Mouse (Mus musculus) midbrain, embryonic 14.5 days (tissue): ENCODE results near the gene Ercc2. TPM values are rescaled to one million over a fixed set of nuclear protein-coding genes. Genes with fewer than 3 reads are reported as not detected.
A peak's percentile ranks its signal among the peaks of the same experiment; 100 is the strongest.

Experiments
- ATAC-seq: fragments of 200-750 bp; cut with Nextera tagmentation; 2 replicates; pipeline ENCODE4 v1.8.0; 2017; ENCODE audit warnings: moderate number of reproducible peaks, moderate library complexity; ENCODE audit not compliant: low FRiP score, low TSS enrichment
- DNase-seq: peaks from one replicate; pipeline ENCODE4 v3.0.0-alpha.2; 2015
- H3K27ac ChIP-seq: fragments of 300-500 bp; sonication (generic); replicated peaks from 2 replicates; pipeline ENCODE4 v1.5.1; 2014; ENCODE audit warnings: mild to moderate bottlenecking, low read depth, low read length, moderate library complexity
- H3K27me3 ChIP-seq: fragments of 300-500 bp; sonication (generic); 2 replicates; pipeline ENCODE4 v1.6.1; 2014; ENCODE audit warnings: low read length, control low read depth, mixed read lengths; ENCODE audit not compliant: control insufficient read depth, insufficient read depth
- H3K36me3 ChIP-seq: fragments of 300-500 bp; sonication (generic); 2 replicates; pipeline ENCODE4 v1.6.1; 2014; ENCODE audit warnings: low read length, control low read depth; ENCODE audit not compliant: control insufficient read depth, insufficient read depth
- H3K4me1 ChIP-seq: fragments of 300-500 bp; sonication (generic); 2 replicates; pipeline ENCODE4 v1.6.1; 2014; ENCODE audit warnings: mild to moderate bottlenecking, antibody characterized with exemption, low read length, control low read depth; ENCODE audit not compliant: control insufficient read depth, insufficient read depth
- H3K4me2 ChIP-seq: fragments of 300-500 bp; sonication (generic); 2 replicates; pipeline ENCODE4 v1.6.1; 2014; ENCODE audit warnings: mild to moderate bottlenecking, low read length, moderate library complexity
- H3K4me3 ChIP-seq: fragments of 300-500 bp; sonication (generic); replicated peaks from 2 replicates; pipeline ENCODE4 v1.5.1; 2014; ENCODE audit warnings: low read depth, low read length
- H3K9ac ChIP-seq: fragments of 300-500 bp; sonication (generic); replicated peaks from 2 replicates; pipeline ENCODE4 v1.6.1; 2014; ENCODE audit warnings: mild to moderate bottlenecking, low read length, moderate library complexity
- H3K9me3 ChIP-seq: fragments of 300-500 bp; sonication (generic); 2 replicates; pipeline ENCODE4 v1.6.1; 2016; ENCODE audit warnings: low read length, control low read depth, mixed read lengths; ENCODE audit not compliant: control insufficient read depth
- WGBS: fragments of 180-500 bp; shearing (Covaris S2); extraction: QIAGEN DNeasy Blood & Tissue Kit; methylation state at CpG from one replicate; pipeline ENCODE4 v1.1.7; 2014; 5-methylcytosine and 5-hydroxymethylcytosine counted together
- polyA plus RNA-seq: library from polyadenylated mRNA; unstranded; fragments of >200 nt; fragmentation: Nextera tagmentation; extraction: Ambion mirVana; gene quantifications from 2 replicates; pipeline ENCODE4 v1.2.1, GENCODE M21; 2014

The Ercc2 gene
- polyA plus RNA-seq, 1 experiment from 2014 or later = 21.6 TPM

DNA sequence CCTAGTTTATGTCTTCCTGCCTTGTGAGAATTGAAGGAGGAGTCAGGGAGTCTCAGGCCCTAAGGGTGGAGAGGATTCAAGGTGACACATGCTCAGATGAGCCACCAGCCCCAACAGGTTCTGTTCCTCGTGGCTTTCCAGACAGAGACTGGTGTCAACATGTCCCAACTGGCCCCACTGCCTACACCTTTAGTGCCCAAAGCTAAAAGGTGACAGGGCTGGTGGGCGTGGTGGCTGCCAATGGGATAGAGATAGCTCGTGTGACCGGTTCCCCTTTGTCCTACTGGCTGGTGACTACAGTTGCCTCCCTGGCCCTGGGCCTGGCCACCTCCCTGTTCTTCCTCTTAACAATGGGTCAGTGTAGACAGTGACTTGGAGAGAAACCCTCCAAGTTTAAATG is 16.4 kb upstream of the Ercc2 start:
- Histone ChIP-seq H3K27me3 (0 out of 2 replicates have a peak, but pooled peaks cover 6% of the 10 kb centered on the region), H3K36me3 (no peaks in the 10 kb centered on the region), H3K27ac (no peak overlapping the region), H3K9me3 (no peaks in the 10 kb centered on the region), H3K4me2 (no peak overlapping the region), H3K4me3 (no peak overlapping the region), H3K9ac (no peak overlapping the region), H3K4me1 (peaks cover 17% of the 10 kb centered on the region)
- WGBS = 82% methylated on average over 4 of the region's 4 CpGs
- DNase-seq (no peak), ATAC-seq (no peak)

- 29% methylated on average over 16 of the region's 16 CpGs for WGBS
- H3K27ac ChIP-seq = no peak overlapping the region
- peaks cover 3% of the 10 kb centered on the region; the same call in 1 of the 2 replicates for H3K4me1 ChIP-seq
- no peaks in the 10 kb centered on the region for H3K9me3 ChIP-seq
- DNase-seq (no peak), ATAC-seq (no peak)
- H3K27me3 ChIP-seq = no peaks in the 10 kb centered on the region
- no peak overlapping the region for H3K4me3 ChIP-seq
- H3K9ac ChIP-seq = no peak overlapping the region
- H3K4me2 ChIP-seq = no peak overlapping the region
- no peaks in the 10 kb centered on the region for H3K36me3 ChIP-seq
These were observed 13.4 kb upstream of the Ercc2 start for GRCm38 (mm10) chr7:19368380-19368779.

DNA sequence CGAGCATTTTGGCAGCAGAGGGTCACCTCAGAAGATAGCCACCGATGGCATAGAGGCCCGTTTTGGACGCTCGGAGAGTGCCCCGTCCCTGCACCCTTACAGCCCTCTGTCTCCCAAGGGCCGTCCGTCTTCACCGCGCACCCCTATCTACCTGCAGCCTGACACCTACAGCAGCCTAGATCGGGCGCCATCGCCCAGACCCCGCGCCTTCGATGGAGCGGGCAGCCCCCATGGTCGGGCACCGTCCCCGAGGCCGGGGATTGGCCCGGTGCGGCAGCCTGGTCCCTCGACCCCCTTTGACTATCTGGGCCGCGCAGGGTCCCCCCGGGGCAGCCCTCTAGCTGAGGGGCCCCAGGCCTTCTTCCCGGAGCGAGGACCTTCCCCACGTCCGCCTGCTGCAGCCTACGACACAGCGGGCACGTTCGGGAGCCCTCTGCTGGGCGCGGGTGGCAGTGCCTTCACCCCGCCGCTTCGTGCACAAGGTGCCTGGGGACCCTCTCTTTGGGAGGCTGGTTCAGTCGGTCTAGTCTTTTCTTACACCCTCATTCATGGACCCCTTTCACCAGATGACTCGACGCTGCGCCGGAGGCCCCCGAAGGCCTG is 11.9 kb upstream of the Ercc2 start:
- no peaks in the 10 kb centered on the region for H3K36me3 ChIP-seq
- no peaks in the 10 kb centered on the region for H3K9me3 ChIP-seq
- DNase-seq = peak; percentile 88
- 10% methylated on average over 46 of the region's 46 CpGs for WGBS
- peak overlapping the region; percentile 69 for H3K4me2 ChIP-seq
- peak; percentile 84 for ATAC-seq
- H3K4me1 ChIP-seq = peaks cover 3% of the 10 kb centered on the region; the same call in 1 of the 2 replicates
- no peak overlapping the region for H3K27ac ChIP-seq
- H3K4me3 ChIP-seq = peak overlapping the region; percentile 41
- peak overlapping the region; percentile 57 for H3K9ac ChIP-seq
- H3K27me3 ChIP-seq = no peaks in the 10 kb centered on the region

DNA sequence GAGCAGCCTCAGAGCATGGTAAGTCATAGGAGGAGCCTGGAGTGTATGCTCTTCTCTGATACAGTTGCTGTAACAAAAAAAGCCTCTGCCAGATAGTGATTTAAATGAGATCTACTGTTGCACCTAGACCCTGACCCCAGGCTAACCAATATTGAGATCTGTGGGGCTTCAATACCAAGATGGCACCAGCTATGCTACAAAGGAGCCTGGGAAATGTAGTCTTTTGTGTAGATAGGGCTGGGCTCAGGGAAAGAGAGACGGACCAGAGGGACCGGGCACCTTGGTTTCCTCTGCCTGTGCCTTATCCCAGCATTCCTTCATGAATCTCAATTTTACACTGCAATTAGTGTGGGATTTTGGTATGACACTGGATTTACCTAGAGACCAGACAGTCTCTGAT is 8.4 kb upstream of the Ercc2 start:
- Histone ChIP-seq H3K4me1 (peaks cover 3% of the 10 kb centered on the region; the same call in 1 of the 2 replicates), H3K27ac (no peak overlapping the region), H3K4me3 (no peak overlapping the region), H3K9me3 (no peaks in the 10 kb centered on the region), H3K36me3 (no peaks in the 10 kb centered on the region), H3K27me3 (no peaks in the 10 kb centered on the region), H3K9ac (no peak overlapping the region), H3K4me2 (no peak overlapping the region)
- DNase-seq (no peak), ATAC-seq (no peak)
- 84% methylated on average over 2 of the region's 2 CpGs for WGBS

DNA sequence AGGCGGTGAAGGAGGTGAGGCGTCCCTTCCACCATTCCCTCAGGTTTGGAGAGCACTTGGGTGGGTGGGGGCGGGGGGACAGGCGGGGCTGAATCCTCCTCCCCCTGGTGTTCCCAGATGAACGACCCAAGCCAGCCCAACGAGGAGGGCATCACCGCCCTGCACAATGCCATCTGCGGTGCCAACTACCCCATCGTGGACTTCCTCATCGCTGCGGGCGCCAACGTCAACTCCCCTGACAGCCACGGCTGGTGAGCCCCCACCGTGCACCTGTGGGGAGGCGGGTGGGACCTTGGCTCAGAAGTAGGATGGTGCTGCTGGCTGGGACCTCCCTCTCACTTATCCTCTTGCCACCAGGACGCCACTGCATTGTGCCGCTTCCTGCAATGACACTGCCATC is 6.4 kb upstream of the Ercc2 start:
- Histone ChIP-seq H3K36me3 (no peaks in the 10 kb centered on the region), H3K9ac (no peak overlapping the region), H3K4me1 (no peaks in the 10 kb centered on the region), H3K4me3 (no peak overlapping the region), H3K9me3 (no peaks in the 10 kb centered on the region), H3K27ac (no peak overlapping the region), H3K4me2 (no peak overlapping the region), H3K27me3 (no peaks in the 10 kb centered on the region)
- no peak for ATAC-seq
- 83% methylated on average over 18 of the region's 18 CpGs for WGBS
- DNase-seq = no peak

DNA sequence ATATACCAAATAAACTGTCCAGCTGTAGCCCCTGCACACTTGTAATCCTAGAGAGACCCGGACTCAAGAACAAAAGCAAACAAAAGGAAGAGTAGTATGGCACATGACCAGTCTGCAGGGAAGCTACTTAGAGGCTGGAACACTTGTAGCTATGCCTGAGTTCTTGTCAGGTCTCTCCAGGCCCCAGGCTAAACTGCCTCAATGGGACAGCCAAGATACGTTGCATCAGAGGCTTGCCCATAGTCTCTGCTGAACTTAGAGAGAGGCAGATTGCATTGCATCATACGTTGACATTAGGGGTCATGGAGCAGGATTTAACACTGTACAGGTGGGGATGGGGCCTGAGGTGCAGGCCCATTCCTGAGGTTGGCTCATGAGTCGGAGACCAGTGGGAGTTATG is 5.8 kb upstream of the Ercc2 start:
- 91% methylated on average over 4 of the region's 4 CpGs for WGBS
- no peak overlapping the region for H3K27ac ChIP-seq
- no peaks in the 10 kb centered on the region for H3K36me3 ChIP-seq
- no peak overlapping the region for H3K4me2 ChIP-seq
- H3K9ac ChIP-seq = no peak overlapping the region
- no peaks in the 10 kb centered on the region for H3K4me1 ChIP-seq
- H3K4me3 ChIP-seq = no peak overlapping the region
- no peak for DNase-seq
- ATAC-seq = no peak
- no peaks in the 10 kb centered on the region for H3K9me3 ChIP-seq
- no peaks in the 10 kb centered on the region for H3K27me3 ChIP-seq

DNA sequence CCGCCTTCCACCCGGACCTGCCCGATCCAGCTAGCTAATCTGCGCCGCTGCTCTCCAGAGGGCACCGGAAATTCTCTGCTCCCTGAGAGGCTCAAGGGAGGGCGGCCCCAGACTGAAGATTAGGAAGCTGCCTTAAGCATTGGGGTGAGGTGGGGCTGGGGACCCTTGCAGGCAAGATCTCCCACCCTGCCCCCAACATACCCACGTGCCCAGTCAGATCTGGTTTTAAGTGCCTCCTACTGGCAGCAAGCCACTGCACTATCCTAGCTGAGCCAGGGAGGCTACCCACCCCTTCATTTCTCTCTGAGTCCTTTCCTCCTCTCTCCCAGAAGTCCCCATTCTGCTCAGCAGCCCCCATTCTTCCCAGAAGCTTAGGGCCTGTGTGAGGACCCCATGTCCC is 3.8 kb upstream of the Ercc2 start:
- H3K4me1 ChIP-seq = peaks cover 7% of the 10 kb centered on the region
- no peak overlapping the region for H3K4me2 ChIP-seq
- H3K27ac ChIP-seq = no peak overlapping the region
- no peak overlapping the region for H3K4me3 ChIP-seq
- 72% methylated on average over 8 of the region's 8 CpGs for WGBS
- H3K9ac ChIP-seq = no peak overlapping the region
- DNase-seq = no peak
- H3K36me3 ChIP-seq = no peaks in the 10 kb centered on the region
- no peaks in the 10 kb centered on the region for H3K27me3 ChIP-seq
- no peak for ATAC-seq
- H3K9me3 ChIP-seq = no peaks in the 10 kb centered on the region

GRCm38 (mm10) chr7:19382166-19382541 is 344 bp downstream of the Ercc2 start:
- Histone ChIP-seq H3K27ac (peak overlapping the region; percentile 70), H3K9me3 (no peaks in the 10 kb centered on the region), H3K36me3 (peaks cover 33% of the 10 kb centered on the region), H3K4me3 (peak overlapping the region; percentile 88), H3K9ac (peak overlapping the region; percentile 78), H3K4me2 (peak overlapping the region; percentile 84), H3K27me3 (no peaks in the 10 kb centered on the region), H3K4me1 (peaks cover 13% of the 10 kb centered on the region)
- DNase-seq (no peak), ATAC-seq (peak; percentile 66)
- WGBS = under 1% methylated on average over 29 of the region's 37 CpGs

- DNase-seq (no peak), ATAC-seq (no peak)
- no peaks in the 10 kb centered on the region for H3K9me3 ChIP-seq
- H3K9ac ChIP-seq = no peak overlapping the region
- H3K36me3 ChIP-seq = peaks cover 49% of the 10 kb centered on the region
- H3K27me3 ChIP-seq = no peaks in the 10 kb centered on the region
- 94% methylated on average over 9 of the region's 9 CpGs for WGBS
- peaks cover 13% of the 10 kb centered on the region for H3K4me1 ChIP-seq
- no peak overlapping the region for H3K27ac ChIP-seq
- H3K4me2 ChIP-seq = peak overlapping the region; percentile 84; the same call in 1 of the 2 replicates
- H3K4me3 ChIP-seq = no peak overlapping the region
These were observed 1.9 kb downstream of the Ercc2 start for GRCm38 (mm10) chr7:19383708-19384107.
